Mouse (Mus musculus) kidney, embryonic 14.5 days (tissue): ENCODE results near the gene Timp4. TPM values are rescaled to one million over a fixed set of nuclear protein-coding genes. Genes with fewer than 3 reads are reported as not detected.

Source experiments
- ATAC-seq: fragments of 200-750 bp; cut with Nextera tagmentation; 2 replicates; pipeline ENCODE4 v1.8.0; 2017; ENCODE audit warnings: moderate number of reproducible peaks, mild to moderate bottlenecking, moderate TSS enrichment, moderate library complexity; ENCODE audit not compliant: low FRiP score, low TSS enrichment
- H3K27ac ChIP-seq: fragments of 300-500 bp; sonication (generic); 2 replicates; pipeline ENCODE4 v1.5.1; 2014; ENCODE audit warnings: low read depth, mild to moderate bottlenecking, low read length, moderate library complexity, mixed read lengths
- H3K27me3 ChIP-seq: fragments of 300-500 bp; sonication (generic); 2 replicates; pipeline ENCODE4 v1.6.1; 2014; ENCODE audit warnings: mild to moderate bottlenecking, low read length; ENCODE audit not compliant: control insufficient read depth, insufficient read depth
- H3K36me3 ChIP-seq: fragments of 300-500 bp; sonication (generic); 2 replicates; pipeline ENCODE4 v1.6.1; 2014; ENCODE audit warnings: low read length, mixed read lengths; ENCODE audit not compliant: control insufficient read depth, insufficient read depth
- H3K4me1 ChIP-seq: fragments of 300-500 bp; sonication (generic); 2 replicates; pipeline ENCODE4 v1.6.1; 2014; ENCODE audit warnings: low read length, mixed read lengths; ENCODE audit not compliant: control insufficient read depth, insufficient read depth
- H3K4me2 ChIP-seq: fragments of 300-500 bp; sonication (generic); replicated peaks from 2 replicates; pipeline ENCODE4 v1.6.1; 2014; ENCODE audit warnings: low read depth, mild to moderate bottlenecking, low read length
- H3K4me3 ChIP-seq: fragments of 300-500 bp; sonication (generic); 2 replicates; pipeline ENCODE4 v1.5.1; 2014; ENCODE audit warnings: mild to moderate bottlenecking, low read length
- H3K9ac ChIP-seq: fragments of 300-500 bp; sonication (generic); 2 replicates; pipeline ENCODE4 v1.6.1; 2014; ENCODE audit warnings: low read depth, mild to moderate bottlenecking, low read length, moderate library complexity
- H3K9me3 ChIP-seq: fragments of 300-500 bp; sonication (generic); 2 replicates; pipeline ENCODE4 v1.6.1; 2016; ENCODE audit warnings: low read length; ENCODE audit not compliant: control insufficient read depth
- WGBS: fragments of 180-500 bp; shearing (Covaris S2); extraction: QIAGEN DNeasy Blood & Tissue Kit; methylation state at CpG from one replicate; pipeline ENCODE4 v1.1.7; 2014; 5-methylcytosine and 5-hydroxymethylcytosine counted together
- polyA plus RNA-seq: library from polyadenylated mRNA; unstranded; fragments of >200 nt; fragmentation: Nextera tagmentation; extraction: Ambion mirVana; gene quantifications from 2 replicates; pipeline ENCODE4 v1.2.1, GENCODE M21; 2014

The Timp4 gene
- 0.15 and 0.41 TPM in 2 replicates for polyA plus RNA-seq

DNA sequence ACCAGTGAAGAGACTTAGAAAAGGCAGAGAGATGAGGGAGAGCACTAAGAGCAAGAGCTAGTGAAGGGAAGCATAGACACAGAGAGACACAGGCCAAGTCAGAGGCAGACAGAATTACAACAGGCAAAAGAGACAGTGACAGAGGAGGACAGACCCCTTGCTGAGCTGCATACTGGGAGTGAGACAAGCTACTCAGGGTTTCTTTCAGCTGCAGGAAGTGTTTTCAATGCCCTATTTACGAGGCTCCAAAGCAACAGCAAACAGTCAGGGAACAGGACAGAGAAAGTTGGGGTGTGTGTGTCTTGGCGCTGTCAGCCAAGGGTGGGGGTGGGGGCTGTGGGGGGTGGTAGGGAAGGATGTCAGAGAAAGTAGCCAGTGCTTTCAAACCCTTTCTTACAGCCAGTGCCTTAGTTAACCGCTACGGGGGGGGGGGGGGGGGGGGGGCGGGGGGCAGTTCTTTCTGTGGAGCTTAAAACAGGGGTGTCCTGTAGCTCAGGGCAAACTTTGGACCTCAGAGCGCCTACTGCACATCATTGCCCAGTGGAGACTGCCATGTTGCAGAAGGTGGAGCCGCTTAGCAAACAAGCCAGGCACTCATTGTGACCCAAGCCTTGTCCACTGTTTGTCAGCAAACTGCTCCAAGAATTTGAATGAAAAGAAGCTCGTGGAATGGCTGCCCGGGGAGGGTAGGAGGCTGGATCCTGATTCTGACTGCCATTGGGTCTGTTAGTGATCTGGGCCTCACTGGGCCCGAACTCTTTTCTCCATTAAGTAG lies at the start of gene Timp4:
Gene Timp4, minus strand, starts transcription at position 107 of the 775 bp plus-strand sequence.
- no peak for ATAC-seq
- WGBS: 40% methylated on average over 8 of the region's 10 CpGs
- Histone ChIP-seq H3K4me3 (peak within 1 kb of the TSS; percentile 19), H3K9me3 (no peaks in the 10 kb centered on the region), H3K4me1 (no peaks in the 10 kb centered on the region), H3K4me2 (peak within 1 kb of the TSS; percentile 50), H3K27me3 (no peaks in the 10 kb centered on the region), H3K36me3 (no peaks in the 10 kb centered on the region), H3K27ac (no peak within 1 kb of the TSS), H3K9ac (no peak within 1 kb of the TSS)

DNA sequence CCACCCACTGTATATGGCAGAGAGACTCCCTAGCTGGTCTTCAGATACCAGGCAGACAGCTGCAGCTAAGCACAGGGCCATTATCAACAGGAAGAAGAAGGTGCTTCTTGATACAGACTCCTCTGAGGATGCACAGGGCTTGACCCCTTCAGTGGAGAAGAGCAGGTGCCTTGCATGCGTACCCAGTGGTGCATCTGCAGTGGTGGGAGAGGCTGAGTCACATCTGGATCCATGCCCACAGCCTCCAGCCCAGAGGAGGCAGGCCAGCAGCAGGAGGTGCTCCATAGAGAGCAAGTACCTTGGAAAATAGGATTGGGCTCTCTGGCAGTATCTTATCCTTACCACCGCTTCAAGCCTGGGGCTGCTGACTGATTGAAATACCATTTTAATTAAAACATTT lies 41.9 kb upstream of the Timp4 start:
- Histone ChIP-seq H3K27me3 (no peaks in the 10 kb centered on the region), H3K4me1 (peaks cover 4% of the 10 kb centered on the region; the same call in 1 of the 2 replicates), H3K27ac (no peak overlapping the region), H3K4me3 (no peak overlapping the region), H3K9ac (no peak overlapping the region), H3K4me2 (no peak overlapping the region), H3K36me3 (no peaks in the 10 kb centered on the region), H3K9me3 (no peaks in the 10 kb centered on the region)
- ATAC-seq: no peak
- 79% methylated on average over 2 of the region's 2 CpGs for WGBS

DNA sequence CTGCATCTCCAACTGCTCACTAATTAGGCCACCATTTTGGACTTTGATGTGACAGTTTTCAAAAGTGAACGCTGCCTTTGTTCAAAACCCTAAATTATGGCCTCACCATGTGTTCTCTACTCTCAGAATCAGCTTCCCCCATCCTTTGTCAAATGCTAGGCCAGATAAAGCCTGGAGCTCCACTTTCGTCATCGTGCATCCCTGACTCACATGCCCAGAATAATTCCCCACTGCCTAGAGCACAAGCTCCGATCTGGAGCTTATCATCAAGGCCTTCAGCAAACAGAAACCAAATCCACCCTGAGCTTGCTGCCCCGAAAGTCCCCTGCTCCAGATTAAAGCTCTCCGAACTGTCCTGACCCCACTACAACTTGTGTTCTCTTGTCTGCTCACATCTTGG lies 40.6 kb upstream of the Timp4 start:
- H3K27ac ChIP-seq: no peak overlapping the region
- no peaks in the 10 kb centered on the region for H3K36me3 ChIP-seq
- no peak overlapping the region for H3K4me3 ChIP-seq
- H3K9me3 ChIP-seq: no peaks in the 10 kb centered on the region
- no peak overlapping the region for H3K9ac ChIP-seq
- 67% methylated on average over 6 of the region's 6 CpGs for WGBS
- no peaks in the 10 kb centered on the region for H3K27me3 ChIP-seq
- H3K4me1 ChIP-seq: peaks cover 4% of the 10 kb centered on the region; the same call in 1 of the 2 replicates
- no peak for ATAC-seq
- no peak overlapping the region for H3K4me2 ChIP-seq

DNA sequence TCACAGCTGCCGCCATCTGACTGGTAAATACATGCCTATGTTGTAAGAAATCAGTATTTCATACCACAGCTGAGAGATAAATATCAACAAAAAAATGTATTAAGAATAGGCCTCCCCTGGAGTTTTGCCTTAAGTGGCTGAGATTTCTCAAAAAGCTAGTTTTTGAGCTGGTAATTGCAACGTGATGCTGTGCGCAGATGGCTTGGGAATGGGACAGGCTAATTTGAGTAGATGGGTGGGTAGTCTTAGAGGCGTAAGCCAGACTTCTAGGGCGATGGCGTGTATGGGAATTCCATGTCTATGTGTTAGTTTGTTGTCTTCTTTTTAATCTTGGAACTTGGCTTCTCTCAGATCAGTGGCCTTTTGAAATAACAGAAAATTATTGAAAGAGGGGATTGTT lies 39.8 kb upstream of the Timp4 start:
- Histone ChIP-seq H3K9ac (no peak overlapping the region), H3K36me3 (no peaks in the 10 kb centered on the region), H3K4me1 (peaks cover 4% of the 10 kb centered on the region; the same call in 1 of the 2 replicates), H3K9me3 (no peaks in the 10 kb centered on the region), H3K4me3 (no peak overlapping the region), H3K27ac (no peak overlapping the region), H3K27me3 (no peaks in the 10 kb centered on the region), H3K4me2 (no peak overlapping the region)
- ATAC-seq: no peak
- WGBS: 95% methylated on average over 6 of the region's 6 CpGs

DNA sequence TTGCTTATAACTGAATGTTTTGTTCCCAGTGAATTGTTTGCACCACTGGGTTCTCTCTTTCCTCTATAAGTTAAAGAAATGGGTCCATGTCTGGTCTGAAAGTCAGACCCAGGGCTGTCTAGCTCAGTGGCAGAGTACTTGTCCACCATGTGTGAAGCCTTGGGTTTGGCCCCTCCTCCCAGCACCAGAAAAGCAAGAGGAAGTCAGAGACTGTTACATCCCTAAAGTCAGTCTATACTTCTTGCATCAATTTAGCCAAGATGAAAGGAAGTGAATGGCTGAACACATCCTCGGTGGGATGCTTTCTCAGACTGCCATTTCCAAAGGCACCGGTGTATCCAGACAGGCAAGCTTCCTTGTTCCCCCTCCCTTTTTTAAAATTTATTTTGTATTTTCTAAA lies 39.1 kb upstream of the Timp4 start:
- Histone ChIP-seq H3K4me2 (no peak overlapping the region), H3K27ac (no peak overlapping the region), H3K27me3 (no peaks in the 10 kb centered on the region), H3K4me1 (peaks cover 4% of the 10 kb centered on the region; the same call in 1 of the 2 replicates), H3K9me3 (no peaks in the 10 kb centered on the region), H3K36me3 (no peaks in the 10 kb centered on the region), H3K9ac (no peak overlapping the region), H3K4me3 (no peak overlapping the region)
- 81% methylated on average over 2 of the region's 2 CpGs for WGBS
- ATAC-seq: no peak

DNA sequence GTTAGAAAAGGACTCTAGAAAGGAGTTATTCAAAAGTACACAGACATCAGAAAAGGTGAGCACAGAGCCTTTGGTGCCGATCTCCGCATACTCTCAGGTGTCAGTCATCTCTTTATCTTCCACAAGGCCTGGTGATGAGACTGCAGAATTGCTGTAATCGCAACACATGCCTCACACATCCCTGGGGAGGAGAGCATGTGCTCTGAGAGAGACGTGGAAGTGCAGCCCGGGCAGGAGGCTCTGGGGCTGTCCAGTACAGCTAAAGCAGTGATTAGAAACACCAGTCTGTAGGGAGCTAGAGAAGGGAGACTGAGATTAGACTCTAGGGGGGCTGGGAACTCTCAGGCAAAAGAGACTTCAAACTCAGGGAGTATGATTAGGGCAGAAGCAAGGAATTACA lies 38.6 kb upstream of the Timp4 start:
- H3K4me2 ChIP-seq: no peak overlapping the region
- H3K36me3 ChIP-seq: no peaks in the 10 kb centered on the region
- 68% methylated on average over 5 of the region's 5 CpGs for WGBS
- H3K9ac ChIP-seq: no peak overlapping the region
- H3K4me1 ChIP-seq: peaks cover 4% of the 10 kb centered on the region; the same call in 1 of the 2 replicates
- no peak overlapping the region for H3K4me3 ChIP-seq
- H3K27ac ChIP-seq: no peak overlapping the region
- no peaks in the 10 kb centered on the region for H3K27me3 ChIP-seq
- H3K9me3 ChIP-seq: no peaks in the 10 kb centered on the region
- ATAC-seq: no peak

DNA sequence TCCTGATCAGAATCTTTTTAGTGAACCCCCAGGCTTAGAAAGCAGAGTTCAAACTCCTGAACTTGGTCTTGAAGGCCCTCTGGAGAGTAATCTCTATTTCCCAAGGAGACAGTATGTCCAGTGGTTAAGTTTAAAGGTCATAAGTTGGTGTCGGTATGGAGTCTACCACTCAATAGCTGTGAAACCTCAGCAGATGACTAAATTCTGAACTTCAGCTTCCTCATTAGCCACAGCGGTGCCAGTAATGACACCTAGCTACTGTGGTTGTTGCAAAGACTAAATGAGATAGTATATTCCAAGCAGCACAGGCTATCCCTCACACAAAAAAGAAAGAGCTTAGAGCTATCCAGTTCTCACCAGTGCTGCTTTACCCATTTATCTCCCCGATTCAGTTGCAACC lies 36.2 kb upstream of the Timp4 start:
- Histone ChIP-seq H3K4me1 (peaks cover 4% of the 10 kb centered on the region; the same call in 1 of the 2 replicates), H3K9me3 (no peaks in the 10 kb centered on the region), H3K27ac (no peak overlapping the region), H3K36me3 (no peaks in the 10 kb centered on the region), H3K4me2 (no peak overlapping the region), H3K9ac (no peak overlapping the region), H3K4me3 (no peak overlapping the region), H3K27me3 (no peaks in the 10 kb centered on the region)
- no peak for ATAC-seq
- 91% methylated on average over 3 of the region's 3 CpGs for WGBS

DNA sequence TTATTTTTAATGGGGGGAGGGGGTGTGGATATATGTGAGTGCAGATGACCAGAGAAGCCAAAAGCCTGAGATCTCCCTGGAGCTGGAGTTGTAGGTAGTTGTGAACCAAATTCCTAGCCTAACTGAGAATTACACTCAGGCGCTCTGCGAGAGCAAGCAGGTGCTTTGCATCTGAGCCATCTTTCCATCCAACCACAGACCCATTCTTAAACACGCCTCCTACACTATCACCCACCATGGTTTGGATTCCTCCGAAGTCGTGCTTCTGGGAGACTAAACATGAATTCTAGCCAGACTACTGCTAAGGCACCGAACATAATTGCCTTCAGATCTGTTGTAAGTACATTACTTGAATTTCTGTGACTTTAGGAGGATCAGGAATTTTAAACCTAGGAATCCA lies 34.4 kb upstream of the Timp4 start:
- 85% methylated on average over 6 of the region's 6 CpGs for WGBS
- no peak for ATAC-seq
- H3K27me3 ChIP-seq: no peaks in the 10 kb centered on the region

DNA sequence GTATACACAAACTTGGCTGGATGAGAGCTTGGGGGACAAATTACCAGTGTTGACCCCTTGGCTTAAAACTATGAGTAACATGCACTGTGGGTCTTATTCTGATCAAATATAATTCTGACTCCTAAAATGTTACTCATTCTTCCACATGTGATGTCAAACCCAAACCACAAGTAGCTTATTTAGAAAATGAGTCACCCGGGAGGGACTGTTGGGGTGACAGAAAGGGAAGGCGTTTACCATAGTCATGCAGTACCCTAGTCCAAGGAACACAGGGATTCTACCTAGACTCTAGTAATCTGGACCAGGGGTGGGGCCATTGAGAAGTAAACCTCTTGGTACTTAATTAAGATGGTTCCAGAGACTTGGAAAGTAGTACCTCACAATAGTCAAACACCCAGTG lies 32.1 kb upstream of the Timp4 start:
- no peaks in the 10 kb centered on the region for H3K36me3 ChIP-seq
- H3K27ac ChIP-seq: no peak overlapping the region
- no peaks in the 10 kb centered on the region for H3K27me3 ChIP-seq
- no peaks in the 10 kb centered on the region for H3K9me3 ChIP-seq
- no peaks in the 10 kb centered on the region for H3K4me1 ChIP-seq
- WGBS: 91% methylated on average over 2 of the region's 2 CpGs
- no peak for ATAC-seq
- no peak overlapping the region for H3K4me3 ChIP-seq
- no peak overlapping the region for H3K9ac ChIP-seq
- H3K4me2 ChIP-seq: no peak overlapping the region

More for the DNA sequence above, 34.4 kb upstream of the Timp4 start:
- Histone ChIP-seq H3K4me1 (no peaks in the 10 kb centered on the region), H3K9ac (no peak overlapping the region), H3K9me3 (no peaks in the 10 kb centered on the region), H3K4me2 (no peak overlapping the region), H3K36me3 (no peaks in the 10 kb centered on the region), H3K4me3 (no peak overlapping the region), H3K27ac (no peak overlapping the region)
